Mouse (Mus musculus) testis, adult 2 months (tissue): ENCODE measurements around the gene Ano1.

Source experiments
- CTCF ChIP-seq: fragments of 200-500 bp; IDR thresholded peaks from 2 replicates; pipeline ENCODE4 v1.5.1; 2012; ENCODE audit warnings: low read depth, mild to moderate bottlenecking, inconsistent platforms, low read length, moderate library complexity; ENCODE audit not compliant: control insufficient read depth, insufficient read depth, insufficient replicate concordance
- POLR2A ChIP-seq: fragments of 200-500 bp; IDR thresholded peaks from 2 replicates; pipeline ENCODE4 v1.6.1; 2012; ENCODE audit warnings: low read depth, mild to moderate bottlenecking, inconsistent platforms, low read length, moderate library complexity; ENCODE audit not compliant: control insufficient read depth

GRCm38 (mm10) chr7:144665585-144665984 is 86.2 kb downstream of the Ano1 start:
- TF ChIP-seq CTCF (no peak), POLR2A (no peak)
